Mouse (Mus musculus) myocyte (in vitro differentiated cells): ENCODE measurements at regions not wholly inside any gene's neighbourhood (a gene's known extent, or its start where the extent isn't known, plus 50 kb on each side); places are given as distances from the start of the nearest gene placed in this dataset.

ENCODE experiments used
- E2F4 ChIP-seq: IDR thresholded peaks from one replicate; pipeline ENCODE4 v1.6.1; 2011; ENCODE audit warnings: mild to moderate bottlenecking, control low read depth, moderate library complexity; ENCODE audit not compliant: insufficient read depth
- MAX ChIP-seq: IDR thresholded peaks from one replicate; pipeline ENCODE4 v1.6.1; 2011; ENCODE audit warnings: low read depth, mild to moderate bottlenecking, control low read depth
- MYOD1 ChIP-seq, 3 experiments: IDR thresholded peaks; one replicate each; pipeline ENCODE4 v1.6.1; 2011; ENCODE audit warnings: control low read depth in 2 of 3, low read depth in 2 of 3, mild to moderate bottlenecking in 2 of 3, moderate library complexity in 1 of 3; ENCODE audit not compliant: insufficient read length in 2 of 3, control insufficient read depth in 1 of 3
- MYOG ChIP-seq, 3 experiments: IDR thresholded peaks; one replicate each; pipeline ENCODE4 v1.6.1; 2011; ENCODE audit warnings: control low read depth in 2 of 3, low read depth in 2 of 3, mild to moderate bottlenecking in 2 of 3; ENCODE audit not compliant: insufficient read length in 2 of 3, control insufficient read depth in 1 of 3, insufficient read depth in 1 of 3
- POLR2A ChIP-seq: IDR thresholded peaks from one replicate; pipeline ENCODE4 v1.6.1; 2011; ENCODE audit warnings: low read depth, mild to moderate bottlenecking, control low read depth, moderate library complexity; ENCODE audit not compliant: insufficient read length
- POLR2AphosphoS2 ChIP-seq: IDR thresholded peaks from one replicate; pipeline ENCODE4 v1.6.1; 2011; ENCODE audit warnings: low read depth, control low read depth; ENCODE audit not compliant: insufficient read length
- SRF ChIP-seq: IDR thresholded peaks from one replicate; pipeline ENCODE4 v1.6.1; 2011; ENCODE audit warnings: low read depth; ENCODE audit not compliant: control insufficient read depth, insufficient read length
- TCF12 ChIP-seq: IDR thresholded peaks from one replicate; pipeline ENCODE4 v1.6.1; 2011; ENCODE audit warnings: mild to moderate bottlenecking, control low read depth; ENCODE audit not compliant: poor library complexity, insufficient read depth, severe bottlenecking
- TCF3 ChIP-seq: IDR thresholded peaks from one replicate; pipeline ENCODE4 v1.6.1; 2011; ENCODE audit warnings: low read depth, control low read depth; ENCODE audit not compliant: insufficient read length
- USF1 ChIP-seq: IDR thresholded peaks from one replicate; pipeline ENCODE4 v1.6.1; 2011; ENCODE audit warnings: low read depth, mild to moderate bottlenecking, control low read depth, moderate library complexity

DNA sequence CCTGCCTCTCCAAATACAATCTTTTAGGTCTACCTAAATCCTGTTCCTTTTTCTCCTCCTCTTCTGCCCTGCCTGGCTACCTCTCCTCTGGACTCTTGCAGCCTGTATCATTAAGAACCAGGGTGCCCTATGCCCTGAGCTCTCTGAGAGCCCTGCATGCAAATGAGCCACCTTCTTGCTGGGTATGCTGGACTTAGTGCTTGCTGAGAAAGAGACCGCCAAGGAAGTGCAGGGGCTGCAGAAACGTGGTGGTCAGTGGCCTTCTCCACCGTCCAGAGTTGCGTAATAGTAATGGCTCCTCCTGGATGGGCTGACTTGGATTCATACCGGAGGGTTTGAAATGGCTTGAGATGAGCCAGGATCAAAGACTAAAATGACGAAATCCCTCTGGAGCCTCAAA lies 86.9 kb upstream of the Dlx2 start:
- TF ChIP-seq POLR2A, result no peak
- no peak for TF ChIP-seq E2F4
- TF ChIP-seq USF1, result no peak
- TF ChIP-seq TCF12, result no peak
- TF ChIP-seq POLR2AphosphoS2, result no peak
- TF ChIP-seq MYOG (IDR thresholded peaks at IDR 0.05; ENCODE audit: control insufficient read depth in 1 of 3, insufficient read depth in 1 of 3, insufficient read length in 2 of 3, low read depth in 2 of 3), result no peak
- no peak for TF ChIP-seq MYOD1 (IDR thresholded peaks at IDR 0.05; ENCODE audit: control insufficient read depth in 1 of 3, insufficient read length in 2 of 3, low read depth in 2 of 3)
- TF ChIP-seq TCF3, result no peak
- no peak for TF ChIP-seq SRF
- TF ChIP-seq MAX, result no peak
